Mouse (Mus musculus): Measurements from ENCODE around the gene Exo5.

DNA sequence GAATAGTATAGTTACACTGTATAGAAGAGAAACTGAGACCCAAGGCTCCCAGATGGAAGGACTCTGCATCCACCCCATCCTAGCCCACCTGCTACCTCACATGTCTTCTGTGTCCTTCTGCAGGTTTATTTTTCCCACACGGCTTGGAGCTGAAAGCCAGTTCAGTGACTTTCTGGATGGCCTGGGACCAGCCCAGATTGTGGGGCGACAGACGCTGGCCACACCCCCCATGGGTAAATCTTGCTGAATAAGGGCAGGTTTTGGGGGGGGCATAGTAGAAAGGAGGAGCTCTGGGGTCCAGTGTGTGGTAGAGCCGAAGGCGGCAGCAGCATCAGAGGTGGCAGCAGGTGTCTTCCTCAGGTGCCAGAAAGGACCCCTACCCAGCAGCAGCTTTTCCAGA lies 38.0 kb downstream of the Exo5 start:
- TF ChIP-seq CTCF (IDR thresholded peaks at IDR 0.05; ENCODE audit: borderline replicate concordance, insufficient read depth, low read depth, low read length) (no peak), POLR2A (IDR thresholded peaks at IDR 0.05; ENCODE audit: borderline replicate concordance, insufficient read depth, low read length) (no peak)
